Mouse (Mus musculus) cortical plate, adult 2 months (tissue): ENCODE data around the gene Nat9.

Experiments used
- CTCF ChIP-seq: fragments of 200-500 bp; IDR thresholded peaks from 2 replicates; pipeline ENCODE4 v1.5.1; 2011; ENCODE audit warnings: mild to moderate bottlenecking, control low read depth, low read length; ENCODE audit not compliant: insufficient read depth; ENCODE audit errors: extremely low read depth
- POLR2A ChIP-seq: fragments of 200-500 bp; IDR thresholded peaks from 2 replicates; pipeline ENCODE4 v1.6.1; 2011; ENCODE audit warnings: mild to moderate bottlenecking, low read length, control low read depth; ENCODE audit not compliant: insufficient read depth; ENCODE audit errors: extremely low read depth

- TF ChIP-seq CTCF (no peak), POLR2A (no peak)
Measured at GRCm38 (mm10) chr11:115226811-115227491, 39.3 kb upstream of the Nat9 start.
